Mouse (Mus musculus): ENCODE measurements around the gene Plekhh1. TPM values are rescaled to one million over a fixed set of nuclear protein-coding genes. Genes with fewer than 3 reads are reported as not detected.

The Plekhh1 gene
- 0.54 and 0.56 TPM in 2 replicates for polyA plus RNA-seq (2012; rRNA removed)

DNA sequence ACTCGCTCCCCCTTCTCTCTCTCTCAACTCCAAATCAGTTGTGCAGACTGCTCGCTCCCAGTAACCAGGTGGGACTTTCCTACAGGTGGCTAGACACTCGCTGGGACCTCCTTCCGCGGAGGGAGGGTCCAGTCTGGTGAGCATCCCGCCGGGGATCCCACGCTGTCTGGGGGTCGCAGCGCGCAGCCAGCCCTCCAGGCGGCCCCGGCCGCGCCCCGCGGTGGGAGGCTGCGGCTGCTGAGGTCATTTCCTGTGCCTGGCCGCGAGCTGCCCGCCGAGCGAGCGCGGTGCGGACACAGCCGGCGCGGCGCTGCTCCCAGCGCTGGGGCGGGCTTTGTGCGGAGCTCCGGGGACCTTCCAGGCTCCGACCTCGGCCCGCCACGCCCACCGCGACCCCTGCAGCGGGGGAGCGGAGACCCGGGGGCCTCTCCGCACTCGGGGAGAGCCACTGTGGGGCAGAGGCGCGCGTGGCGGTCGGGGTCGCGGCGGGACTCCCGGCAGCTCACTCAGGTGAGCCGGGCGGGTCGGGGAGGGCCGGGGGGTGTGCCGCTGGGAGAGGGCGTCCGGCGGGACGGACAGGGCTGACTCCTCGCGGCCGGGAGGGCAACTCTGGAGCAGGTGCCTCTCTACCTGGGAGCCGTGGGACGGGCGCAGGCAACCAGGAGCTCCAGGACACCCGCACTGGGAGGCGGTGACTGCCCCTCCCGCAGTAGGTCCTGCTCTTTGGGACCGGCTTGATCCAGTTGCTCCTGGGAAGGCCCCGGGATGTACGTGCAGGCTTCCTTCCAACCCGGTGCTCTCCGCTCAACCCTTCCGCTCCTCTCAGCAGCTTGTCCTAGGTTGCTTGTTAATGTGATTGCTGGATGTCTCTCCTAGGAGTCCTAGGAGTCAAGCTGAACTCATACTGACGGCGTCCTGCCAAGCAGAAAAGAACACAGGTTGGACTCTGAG is at the start of gene Plekhh1:
TSS of gene Plekhh1 (plus strand) at position 253 of the 951 bp plus-strand sequence.

DNA sequence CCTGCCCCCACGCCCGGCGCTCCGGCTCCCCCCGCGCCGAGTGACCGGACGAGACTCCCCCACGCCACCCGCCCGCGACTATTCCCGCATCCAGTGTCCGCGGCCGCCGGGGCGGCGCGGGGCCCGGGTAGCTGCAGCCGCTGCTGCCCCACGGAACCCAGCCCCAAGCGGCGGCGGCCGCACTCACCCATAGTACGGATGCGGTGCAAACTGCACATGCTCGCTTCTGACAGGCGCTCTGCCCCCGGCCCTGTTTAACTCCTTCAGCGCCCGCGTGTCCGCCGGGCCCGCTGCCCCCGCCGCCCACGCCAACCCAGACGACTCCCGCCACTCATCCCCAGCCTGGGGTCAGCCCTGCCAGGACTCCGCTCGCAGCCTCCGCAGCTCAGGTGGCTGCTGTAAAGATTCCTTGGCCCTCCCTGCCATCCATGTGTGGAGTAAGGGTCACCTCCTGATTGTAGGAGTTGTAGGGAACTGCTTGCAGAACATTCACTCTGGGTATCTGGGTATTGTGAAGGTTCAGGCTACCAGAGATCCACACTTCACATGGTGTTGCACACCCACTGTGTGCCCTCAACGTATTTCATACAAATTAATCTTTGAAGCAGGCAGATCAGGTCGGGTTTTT is 21.7 kb upstream of the Plekhh1 start, which contains the start of gene Tmem229b:
TSS of gene Tmem229b (minus strand) at position 502 of the 628 bp plus-strand sequence.

GRCm38 (mm10) chr12:79089182-79089812 is 60.3 kb downstream of the Plekhh1 start, which contains the start of gene Pigh:
TSS of gene Pigh (minus strand) at chr12:79089651.

DNA sequence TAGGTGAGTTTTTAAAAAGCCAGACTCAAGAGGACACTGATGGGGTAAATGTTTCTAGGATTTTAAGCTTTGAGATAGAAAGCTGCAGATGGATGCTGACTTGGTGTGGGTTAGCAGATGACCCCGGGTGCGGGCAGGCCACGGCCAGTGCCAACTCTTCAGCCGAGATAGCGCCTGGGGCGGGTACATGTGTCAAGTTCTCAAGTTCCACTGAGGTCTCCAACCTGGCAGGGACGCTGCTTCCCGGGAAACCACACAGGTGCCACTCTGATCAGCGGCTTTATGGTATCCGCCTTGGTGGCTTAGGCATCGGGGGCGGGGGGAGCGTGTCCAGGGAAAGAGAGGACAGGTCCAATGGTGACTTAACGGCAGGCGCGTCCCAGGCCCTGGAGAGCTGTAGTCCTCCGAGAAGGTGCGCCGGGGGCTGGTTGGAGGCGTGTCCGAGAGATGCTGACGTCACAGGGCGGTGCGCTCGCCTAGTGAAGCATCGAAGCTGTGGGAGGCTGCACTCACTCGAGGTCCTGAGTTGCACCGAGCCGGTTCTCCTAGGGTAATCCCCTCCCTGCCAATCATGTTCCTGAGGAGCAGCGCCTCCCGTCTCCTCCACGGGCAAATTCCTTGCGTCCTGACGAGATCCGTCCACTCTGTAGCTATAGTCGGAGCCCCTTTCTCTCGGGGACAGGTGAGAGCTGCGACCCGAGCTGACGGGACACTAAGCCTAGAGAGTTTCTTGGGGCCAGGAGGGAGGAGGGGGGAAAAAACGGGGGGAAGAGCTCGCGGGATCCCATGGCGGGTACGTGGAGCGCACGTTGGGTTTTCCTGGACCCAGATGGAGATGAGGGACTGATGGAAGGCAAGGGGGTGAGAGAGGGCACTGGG is 101.6 kb downstream of the Plekhh1 start, which contains the start of gene Arg2:
TSS of gene Arg2 (plus strand) at position 479 of the 879 bp plus-strand sequence.

Other genes with a start within 250 kb of the Plekhh1 start
- 17.3 and 18.7 TPM in 2 replicates for gene Atp6v1d, start 167.5 kb upstream of the Plekhh1 start, polyA plus RNA-seq (2012; rRNA removed)
- 32.2 and 34.9 TPM in 2 replicates for gene Eif2s1, start 167.3 kb upstream of the Plekhh1 start, polyA plus RNA-seq (2012; rRNA removed)
- gene Plek2, start 122.2 kb upstream of the Plekhh1 start, polyA plus RNA-seq (2012; rRNA removed): 10.5 and 12.5 TPM in 2 replicates
- gene Tmem229b, start 21.5 kb upstream of the Plekhh1 start, polyA plus RNA-seq (2012; rRNA removed): 3.5 and 3.6 TPM in 2 replicates
- 4.2 and 4.7 TPM in 2 replicates for gene Pigh, start 60.5 kb downstream of the Plekhh1 start, polyA plus RNA-seq (2012; rRNA removed)
- 0.71 TPM in 2 replicates for gene Arg2, start 101.6 kb downstream of the Plekhh1 start, polyA plus RNA-seq (2012; rRNA removed)
- gene Vti1b, start 143.5 kb downstream of the Plekhh1 start, polyA plus RNA-seq (2012; rRNA removed): 16.5 TPM in 2 replicates
- 45.8 and 51.7 TPM in 2 replicates for gene Rdh11, start 163.1 kb downstream of the Plekhh1 start, polyA plus RNA-seq (2012; rRNA removed)
- gene Rdh12, start 179.8 kb downstream of the Plekhh1 start, polyA plus RNA-seq (2012; rRNA removed): 2.3 and 3.1 TPM in 2 replicates